Mouse (Mus musculus): ENCODE data around the gene Pik3r1.

- TF ChIP-seq CTCF (IDR thresholded peaks at IDR 0.05; ENCODE audit: insufficient read depth, low read length) (no peak), POLR2A (IDR thresholded peaks at IDR 0.05; ENCODE audit: borderline replicate concordance, extremely low read depth, low read depth, low read length) (no peak)
Measured at GRCm38 (mm10) chr13:101726922-101727321, 41.1 kb downstream of the Pik3r1 start.
